Mouse (Mus musculus): ENCODE measurements around the gene Ap4b1. TPM values are rescaled to one million over a fixed set of nuclear protein-coding genes. Genes with fewer than 3 reads are reported as not detected.

The Ap4b1 gene
- 14.5 and 16.2 TPM in 2 replicates for polyA plus RNA-seq (2015; fragmentation: Nextera tagmentation; extraction: Ambion mirVana)

DNA sequence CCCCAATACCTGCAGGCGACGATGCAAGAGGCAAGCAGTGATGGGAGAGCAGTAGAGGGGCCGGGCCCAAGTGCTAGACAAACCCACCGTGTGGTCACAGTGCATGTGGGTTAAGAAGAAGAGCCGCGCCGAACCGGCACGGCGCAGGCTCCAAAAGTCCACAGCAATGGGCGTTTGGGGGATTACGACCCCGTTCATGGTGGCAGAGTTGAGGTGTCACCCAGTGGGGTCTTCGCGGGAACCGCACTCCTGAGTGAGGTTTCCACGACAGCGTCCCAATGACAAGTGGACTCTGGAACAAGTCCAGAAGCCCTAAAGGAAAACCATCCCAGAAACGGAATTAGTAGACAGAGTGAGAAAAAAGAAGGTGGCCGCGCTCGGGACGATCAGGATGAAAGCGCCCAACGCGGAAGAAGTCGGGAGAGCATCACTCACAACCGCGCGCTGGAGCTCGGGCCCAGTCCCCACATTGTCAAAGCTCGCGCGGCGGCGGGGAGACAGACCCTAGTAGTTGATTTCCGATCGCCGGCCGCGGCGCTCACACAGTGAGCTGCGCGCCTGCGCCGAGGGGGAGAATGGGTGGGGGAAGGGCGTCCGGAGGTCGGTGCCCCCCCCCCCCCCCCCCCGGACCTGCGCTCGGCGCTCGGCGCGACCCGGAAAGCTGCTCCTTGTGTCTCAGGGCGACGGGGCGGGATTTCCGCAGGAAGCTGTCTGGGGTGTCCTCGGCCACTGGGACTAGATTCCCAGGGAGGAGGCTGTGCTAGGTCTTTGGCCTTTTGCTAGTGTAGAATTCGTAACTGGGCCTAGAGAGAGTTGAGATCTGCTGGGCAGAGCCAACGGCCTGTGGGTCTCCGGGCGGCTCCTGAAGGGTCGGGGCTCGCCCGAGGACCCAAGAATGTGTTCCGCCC, at the start of gene Ap4b1, which contains the start of the genes Dclre1b and Gm43064:
Gene Ap4b1 (plus strand): TSS at position 630 of the 908 bp plus-strand sequence.
Gene Dclre1b (minus strand): TSS at position 554 of the 908 bp plus-strand sequence.
Gene Gm43064 (plus strand): TSS at position 683 of the 908 bp plus-strand sequence.
- peak; percentile 83 for ATAC-seq (ENCODE audit: extremely low read depth, insufficient number of reproducible peaks, low FRiP score, low TSS enrichment)
- H3K4me3 ChIP-seq, result peak within 1 kb of the TSS; percentile 67
- under 1% methylated on average over 51 of the region's 70 CpGs for WGBS
- peak within 1 kb of the TSS; percentile 78 for H3K4me2 ChIP-seq
- H3K27ac ChIP-seq (replicated peaks), result peak within 1 kb of the TSS; percentile 97
- peak within 1 kb of the TSS; percentile 95 for H3K9ac ChIP-seq
- peaks cover 17% of the 10 kb centered on the region for H3K4me1 ChIP-seq
- no peaks in the 10 kb centered on the region for H3K9me3 ChIP-seq
- H3K36me3 ChIP-seq, result peaks cover 46% of the 10 kb centered on the region
- no peaks in the 10 kb centered on the region for H3K27me3 ChIP-seq (replicated peaks)

DNA sequence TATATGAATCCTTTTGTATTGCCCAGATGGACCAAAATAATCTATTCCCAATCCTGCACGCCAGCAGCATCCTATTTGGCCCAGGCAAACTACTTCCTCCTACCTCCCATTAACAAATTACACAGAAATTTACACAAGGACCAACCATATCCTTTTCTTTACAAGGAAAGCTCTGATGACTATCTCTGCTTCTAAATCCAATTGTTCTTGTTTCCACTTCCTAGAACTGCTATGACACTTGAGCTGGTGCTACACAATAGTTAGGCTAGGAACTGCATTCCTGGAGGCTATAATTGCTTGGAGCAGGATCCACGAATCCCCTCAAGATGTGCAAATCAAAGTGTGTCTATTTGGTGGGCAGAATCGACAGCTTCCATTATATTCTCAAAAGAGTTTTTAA, 42.5 kb upstream of the Ap4b1 start:
- Histone ChIP-seq H3K27ac (replicated peaks) (no peak overlapping the region), H3K9ac (no peak overlapping the region), H3K4me3 (no peak overlapping the region), H3K4me1 (peaks cover 20% of the 10 kb centered on the region), H3K4me2 (no peak overlapping the region), H3K9me3 (no peaks in the 10 kb centered on the region), H3K36me3 (peaks cover 64% of the 10 kb centered on the region), H3K27me3 (replicated peaks) (no peaks in the 10 kb centered on the region)
- ATAC-seq (ENCODE audit: extremely low read depth, insufficient number of reproducible peaks, low FRiP score, low TSS enrichment), result no peak
- WGBS, result 82% methylated on average over 3 of the region's 3 CpGs

DNA sequence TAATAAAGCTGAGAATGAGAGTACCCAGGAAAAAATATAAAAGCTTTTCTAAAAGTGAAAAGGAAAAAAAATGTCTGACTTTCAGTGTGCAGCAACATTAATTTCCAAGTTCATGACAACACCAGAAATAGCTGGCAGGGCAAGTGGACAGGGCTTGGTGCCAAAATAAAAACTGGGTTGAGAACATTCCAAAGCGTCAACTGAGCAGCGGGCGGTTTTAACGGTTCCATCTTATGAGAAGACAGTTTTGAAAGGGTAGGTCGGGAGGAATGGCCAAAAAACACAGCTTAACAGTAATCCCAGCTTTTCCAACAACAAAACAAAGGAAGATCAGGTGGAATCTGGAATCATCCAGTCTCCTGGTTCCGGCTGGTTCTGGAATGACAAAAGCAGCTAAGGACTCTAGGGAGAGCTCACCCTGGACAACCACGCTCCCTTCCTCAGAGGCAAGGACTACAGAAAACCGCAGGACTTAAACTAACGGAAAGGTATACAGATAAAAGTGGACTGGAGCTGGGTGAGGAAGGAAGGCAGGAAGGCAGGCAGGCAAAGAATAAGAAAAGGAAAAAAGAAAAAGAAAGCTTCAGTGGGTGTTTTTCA, 37.7 kb upstream of the Ap4b1 start:
- H3K9me3 ChIP-seq, result no peaks in the 10 kb centered on the region
- ATAC-seq (ENCODE audit: extremely low read depth, insufficient number of reproducible peaks, low FRiP score, low TSS enrichment), result no peak
- peak overlapping the region; percentile 71 for H3K9ac ChIP-seq
- WGBS, result 30% methylated on average over 9 of the region's 9 CpGs
- H3K4me3 ChIP-seq, result peak overlapping the region; percentile 32
- no peaks in the 10 kb centered on the region for H3K27me3 ChIP-seq (replicated peaks)
- H3K4me2 ChIP-seq, result peak overlapping the region; percentile 60
- peaks cover 42% of the 10 kb centered on the region for H3K36me3 ChIP-seq
- H3K27ac ChIP-seq (replicated peaks), result peak overlapping the region; percentile 95
- peaks cover 46% of the 10 kb centered on the region for H3K4me1 ChIP-seq

DNA sequence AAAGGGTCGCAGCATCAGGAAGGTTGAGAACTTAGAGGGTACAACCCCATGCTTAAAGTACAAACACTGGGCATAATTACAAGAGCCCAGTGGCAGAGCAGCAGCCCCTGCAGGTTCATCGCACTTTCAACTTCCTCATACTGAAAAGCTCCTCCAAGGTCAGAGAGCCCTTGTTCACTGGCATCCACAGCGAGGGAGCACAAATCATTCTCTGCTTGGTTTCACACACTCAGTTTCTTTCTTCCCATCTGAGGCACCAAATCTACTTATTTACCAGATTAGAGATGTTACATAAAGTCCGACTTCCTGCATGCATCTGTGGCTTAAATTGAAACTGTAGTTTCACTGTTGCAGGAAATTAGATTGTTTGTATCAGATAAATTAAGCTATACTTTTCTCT, 36.5 kb upstream of the Ap4b1 start:
- H3K4me1 ChIP-seq, result peaks cover 46% of the 10 kb centered on the region
- peak overlapping the region; percentile 95 for H3K27ac ChIP-seq (replicated peaks)
- no peaks in the 10 kb centered on the region for H3K9me3 ChIP-seq
- no peaks in the 10 kb centered on the region for H3K27me3 ChIP-seq (replicated peaks)
- no peak overlapping the region for H3K4me3 ChIP-seq
- H3K36me3 ChIP-seq, result peaks cover 49% of the 10 kb centered on the region
- 62% methylated on average over 4 of the region's 4 CpGs for WGBS
- 0 out of 2 replicates have a peak overlapping the region, but pooled peaks have one; percentile 0 for H3K4me2 ChIP-seq
- H3K9ac ChIP-seq, result peak overlapping the region; percentile 41; the same call in 1 of the 2 replicates
- no peak for ATAC-seq (ENCODE audit: extremely low read depth, insufficient number of reproducible peaks, low FRiP score, low TSS enrichment)

DNA sequence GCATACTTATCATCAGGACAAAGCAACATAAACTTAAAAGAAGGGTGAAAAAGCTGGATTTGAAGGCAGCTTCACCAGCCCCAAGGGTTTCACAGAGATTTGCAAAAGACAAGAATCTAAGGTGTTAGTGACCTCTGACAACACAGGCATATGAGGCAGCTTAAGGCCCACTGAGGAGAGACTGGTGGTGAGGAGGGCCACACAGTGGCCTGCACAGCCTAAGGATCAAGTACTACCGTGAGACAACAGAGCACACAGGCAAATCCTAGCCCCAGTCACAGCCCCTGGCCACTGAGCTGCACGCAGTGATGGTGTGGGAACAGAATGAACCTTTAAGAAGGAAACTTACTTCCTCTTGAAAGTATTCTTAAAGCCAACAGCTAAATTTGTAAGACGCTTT, 35.8 kb upstream of the Ap4b1 start:
- no peak for ATAC-seq (ENCODE audit: extremely low read depth, insufficient number of reproducible peaks, low FRiP score, low TSS enrichment)
- Histone ChIP-seq H3K4me1 (peaks cover 43% of the 10 kb centered on the region), H3K27ac (replicated peaks) (peak overlapping the region; percentile 95), H3K27me3 (replicated peaks) (no peaks in the 10 kb centered on the region), H3K4me3 (no peak overlapping the region), H3K4me2 (no peak overlapping the region), H3K36me3 (peaks cover 46% of the 10 kb centered on the region), H3K9me3 (no peaks in the 10 kb centered on the region), H3K9ac (peak overlapping the region; percentile 41)
- WGBS, result 76% methylated on average over 3 of the region's 3 CpGs

DNA sequence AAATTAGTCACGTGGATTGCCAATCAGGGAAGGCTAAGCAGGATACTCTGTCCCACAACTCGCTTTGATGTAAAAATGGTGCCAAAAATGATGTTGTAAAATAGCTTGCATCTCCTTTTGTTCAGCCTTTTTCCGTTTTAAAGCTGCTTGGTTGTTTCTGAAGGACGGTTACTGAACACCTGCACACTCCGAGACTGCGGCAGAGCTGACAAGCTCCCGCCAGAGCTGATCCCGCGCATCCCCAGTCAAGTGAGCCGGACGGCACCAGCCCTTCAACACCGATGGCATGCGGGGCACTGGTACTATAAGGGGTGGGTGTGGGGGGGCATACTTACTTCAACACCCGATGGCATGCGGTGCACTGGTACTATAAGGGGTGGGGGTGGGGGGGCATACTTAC, 35.3 kb upstream of the Ap4b1 start:
- Histone ChIP-seq H3K9ac (no peak overlapping the region), H3K9me3 (no peaks in the 10 kb centered on the region), H3K4me1 (peaks cover 45% of the 10 kb centered on the region), H3K27me3 (replicated peaks) (no peaks in the 10 kb centered on the region), H3K4me3 (no peak overlapping the region), H3K4me2 (no peak overlapping the region), H3K36me3 (peaks cover 42% of the 10 kb centered on the region), H3K27ac (replicated peaks) (no peak overlapping the region)
- 82% methylated on average over 15 of the region's 15 CpGs for WGBS
- no peak for ATAC-seq (ENCODE audit: extremely low read depth, insufficient number of reproducible peaks, low FRiP score, low TSS enrichment)

DNA sequence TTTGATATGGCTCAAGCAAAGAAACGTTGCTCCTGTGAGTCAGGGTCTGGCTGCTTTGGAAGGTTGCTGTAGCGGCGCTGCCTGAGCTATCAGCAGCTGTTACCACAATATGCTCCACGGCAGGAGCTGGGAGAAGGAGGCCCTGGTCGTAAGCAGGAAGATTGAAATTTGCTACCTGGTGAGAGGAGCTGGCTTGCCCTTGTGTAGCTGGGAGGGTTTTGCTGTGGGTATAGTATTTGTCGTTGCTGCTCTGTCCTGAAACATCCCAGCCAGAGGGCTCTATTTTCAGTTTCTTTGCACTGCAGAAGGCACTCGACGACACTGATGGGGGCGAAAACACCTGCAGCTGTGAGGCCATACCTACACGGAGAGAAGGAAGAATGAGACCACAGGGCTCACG, 31.4 kb upstream of the Ap4b1 start:
- ATAC-seq (ENCODE audit: extremely low read depth, insufficient number of reproducible peaks, low FRiP score, low TSS enrichment), result no peak
- Histone ChIP-seq H3K4me1 (peaks cover 41% of the 10 kb centered on the region), H3K27ac (replicated peaks) (no peak overlapping the region), H3K36me3 (peaks cover 28% of the 10 kb centered on the region), H3K27me3 (replicated peaks) (no peaks in the 10 kb centered on the region), H3K4me3 (no peak overlapping the region), H3K4me2 (no peak overlapping the region), H3K9me3 (no peaks in the 10 kb centered on the region), H3K9ac (no peak overlapping the region)
- WGBS, result 80% methylated on average over 11 of the region's 11 CpGs

DNA sequence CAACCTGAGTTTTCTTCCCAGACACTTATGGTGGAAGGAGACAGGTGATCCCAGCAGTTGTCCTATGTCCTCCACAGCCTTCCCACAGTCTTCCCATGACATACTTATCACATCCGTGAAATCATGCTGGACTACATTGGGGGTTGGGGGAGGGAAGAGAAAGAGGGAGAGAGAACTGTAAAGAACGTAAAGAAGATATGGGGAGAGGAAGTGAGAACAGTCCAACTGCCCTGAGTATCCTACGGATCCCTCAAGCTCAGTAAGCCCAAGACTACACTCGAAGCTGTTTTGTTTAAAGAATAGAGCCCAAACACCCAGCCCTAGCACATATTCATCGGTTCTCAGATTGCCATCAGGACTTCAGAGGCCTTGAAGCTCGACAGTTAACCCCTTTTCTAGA, 30.7 kb upstream of the Ap4b1 start:
- ATAC-seq (ENCODE audit: extremely low read depth, insufficient number of reproducible peaks, low FRiP score, low TSS enrichment), result no peak
- H3K9me3 ChIP-seq, result no peaks in the 10 kb centered on the region
- H3K9ac ChIP-seq, result no peak overlapping the region
- H3K27ac ChIP-seq (replicated peaks), result no peak overlapping the region
- peaks cover 28% of the 10 kb centered on the region for H3K36me3 ChIP-seq
- no peak overlapping the region for H3K4me2 ChIP-seq
- no peaks in the 10 kb centered on the region for H3K27me3 ChIP-seq (replicated peaks)
- WGBS, result 77% methylated on average over 6 of the region's 6 CpGs
- H3K4me1 ChIP-seq, result peaks cover 39% of the 10 kb centered on the region
- H3K4me3 ChIP-seq, result no peak overlapping the region

DNA sequence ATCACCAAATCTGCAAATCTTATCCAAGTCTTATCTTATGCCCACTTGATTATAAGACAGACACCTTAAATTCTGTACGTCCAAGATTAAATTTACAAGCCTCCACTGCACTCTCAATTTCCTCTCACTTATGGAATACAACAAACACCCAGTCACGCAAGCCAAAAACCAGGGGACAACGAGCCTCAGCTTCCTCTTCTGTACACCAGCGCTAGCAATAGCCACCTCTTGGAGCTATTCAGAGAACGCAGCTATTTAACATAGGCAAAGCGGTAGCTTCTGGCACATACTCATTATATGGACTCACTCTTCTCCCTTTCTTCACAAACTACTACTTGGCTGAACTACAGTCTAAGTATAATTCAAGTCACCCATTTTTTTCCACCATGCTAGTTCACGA, 30.1 kb upstream of the Ap4b1 start:
- H3K27ac ChIP-seq (replicated peaks), result no peak overlapping the region
- no peaks in the 10 kb centered on the region for H3K9me3 ChIP-seq
- H3K4me1 ChIP-seq, result peaks cover 41% of the 10 kb centered on the region
- no peak overlapping the region for H3K9ac ChIP-seq
- no peak overlapping the region for H3K4me3 ChIP-seq
- H3K36me3 ChIP-seq, result peaks cover 25% of the 10 kb centered on the region
- H3K4me2 ChIP-seq, result no peak overlapping the region
- WGBS, result 81% methylated on average over 7 of the region's 7 CpGs
- ATAC-seq (ENCODE audit: extremely low read depth, insufficient number of reproducible peaks, low FRiP score, low TSS enrichment), result no peak
- no peaks in the 10 kb centered on the region for H3K27me3 ChIP-seq (replicated peaks)

DNA sequence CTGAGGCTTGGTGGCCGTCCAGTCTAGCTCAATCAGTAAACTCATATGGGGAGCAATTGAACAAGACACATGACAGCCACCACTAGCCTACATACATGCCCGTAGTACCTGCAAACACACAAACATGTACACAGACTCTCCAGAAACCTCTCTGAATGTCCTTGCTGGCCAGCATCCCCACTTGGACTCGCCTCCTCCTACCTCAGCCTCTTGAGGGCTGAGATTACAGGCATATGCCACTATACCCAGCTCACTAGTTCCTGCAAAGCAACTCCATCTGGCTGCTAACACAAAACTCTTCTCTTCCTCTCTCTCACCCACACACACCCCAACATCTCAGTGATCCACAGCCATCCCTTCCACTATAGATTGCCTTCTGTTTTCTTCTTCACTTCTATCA, 29.0 kb upstream of the Ap4b1 start:
- no peak overlapping the region for H3K27ac ChIP-seq (replicated peaks)
- no peak for ATAC-seq (ENCODE audit: extremely low read depth, insufficient number of reproducible peaks, low FRiP score, low TSS enrichment)
- peaks cover 48% of the 10 kb centered on the region for H3K4me1 ChIP-seq
- whole genome bisulfite sequencing, result 81% methylated on average over 3 of the region's 3 CpGs
- H3K27me3 ChIP-seq (replicated peaks), result no peaks in the 10 kb centered on the region
- H3K36me3 ChIP-seq, result peaks cover 25% of the 10 kb centered on the region
- no peak overlapping the region for H3K4me3 ChIP-seq
- no peaks in the 10 kb centered on the region for H3K9me3 ChIP-seq
- H3K9ac ChIP-seq, result no peak overlapping the region
- H3K4me2 ChIP-seq, result no peak overlapping the region

DNA sequence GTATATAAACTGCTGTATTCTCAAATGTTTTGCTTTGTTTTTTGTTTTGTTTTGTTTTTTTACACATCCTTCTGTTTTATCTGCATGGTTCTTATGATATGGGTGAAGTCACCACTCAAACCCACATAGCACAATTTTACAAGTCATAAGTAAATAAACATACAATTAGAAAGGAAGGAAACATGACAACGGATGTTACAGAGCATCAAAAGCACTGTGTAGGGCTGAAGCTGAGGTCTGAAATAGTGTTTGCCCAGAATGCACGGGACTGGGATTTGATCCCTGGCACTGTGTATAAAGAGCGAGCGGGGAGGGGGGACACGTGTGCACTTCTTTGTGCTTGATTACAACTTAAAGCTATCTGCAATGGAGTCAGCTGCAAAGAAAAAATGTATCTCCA, 28.5 kb upstream of the Ap4b1 start:
- Histone ChIP-seq H3K4me2 (no peak overlapping the region), H3K4me3 (no peak overlapping the region), H3K27ac (replicated peaks) (no peak overlapping the region), H3K9ac (no peak overlapping the region), H3K27me3 (replicated peaks) (no peaks in the 10 kb centered on the region), H3K4me1 (peaks cover 48% of the 10 kb centered on the region), H3K9me3 (no peaks in the 10 kb centered on the region), H3K36me3 (peaks cover 21% of the 10 kb centered on the region)
- 75% methylated on average over 5 of the region's 5 CpGs for WGBS
- no peak for ATAC-seq (ENCODE audit: extremely low read depth, insufficient number of reproducible peaks, low FRiP score, low TSS enrichment)

Measured in heart, embryonic 13.5 days (tissue).